Mouse (Mus musculus): ENCODE results near the gene Cbr2. TPM values are rescaled to one million over a fixed set of nuclear protein-coding genes. Genes with fewer than 3 reads are reported as not detected.

The Cbr2 gene
- polyA plus RNA-seq, 1 experiment from 2014 or later: 112 TPM

GRCm38 (mm10) chr11:120719242-120719641 lies 12.7 kb downstream of the Cbr2 start:
- Histone ChIP-seq H3K4me3 (replicated peaks; ENCODE audit: low read length) (no peak overlapping the region), H3K9me3 (replicated peaks; ENCODE audit: control insufficient read depth, low read length) (no peaks in the 10 kb centered on the region), H3K27ac (ENCODE audit: low read length) (no peak overlapping the region), H3K4me2 (ENCODE audit: low read depth, low read length) (no peak overlapping the region), H3K27me3 (ENCODE audit: control insufficient read depth, insufficient read depth, low read length) (no peaks in the 10 kb centered on the region), H3K9ac (ENCODE audit: low read length) (no peak overlapping the region), H3K36me3 (ENCODE audit: control insufficient read depth, insufficient read depth, low read length) (no peaks in the 10 kb centered on the region; the same call in 1 of the 2 replicates), H3K4me1 (ENCODE audit: control insufficient read depth, insufficient read depth, low read length) (peaks cover 16% of the 10 kb centered on the region)
- 89% methylated on average over 9 of the region's 9 CpGs for WGBS
- ATAC-seq (ENCODE audit: insufficient read depth, low FRiP score): no peak

DNA sequence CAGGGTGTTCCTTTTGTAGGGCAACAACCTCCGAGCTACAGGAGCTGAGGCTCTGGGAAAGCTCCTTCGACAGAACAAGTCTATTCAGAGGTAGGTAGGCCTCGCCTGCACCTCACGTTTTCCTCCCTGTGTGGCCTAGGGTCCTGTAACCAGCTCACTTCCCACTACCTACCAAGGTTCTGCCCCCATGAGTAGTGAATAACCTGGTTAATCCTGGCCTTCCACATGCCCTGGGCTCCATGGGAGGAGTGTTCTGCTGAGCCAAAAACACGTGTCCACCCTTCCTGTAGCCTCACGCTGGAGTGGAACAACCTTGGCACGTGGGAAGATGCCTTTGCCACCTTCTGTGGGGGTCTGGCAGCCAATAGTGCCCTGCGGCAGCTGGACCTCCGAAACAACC lies 16.8 kb downstream of the Cbr2 start:
- ATAC-seq (ENCODE audit: insufficient read depth, low FRiP score): no peak
- no peaks in the 10 kb centered on the region for H3K9me3 ChIP-seq (replicated peaks; ENCODE audit: control insufficient read depth, low read length)
- no peak overlapping the region for H3K4me3 ChIP-seq (replicated peaks; ENCODE audit: low read length)
- no peaks in the 10 kb centered on the region for H3K27me3 ChIP-seq (ENCODE audit: control insufficient read depth, insufficient read depth, low read length)
- H3K27ac ChIP-seq (ENCODE audit: low read length): no peak overlapping the region
- peaks cover 11% of the 10 kb centered on the region; the same call in 1 of the 2 replicates for H3K4me1 ChIP-seq (ENCODE audit: control insufficient read depth, insufficient read depth, low read length)
- H3K9ac ChIP-seq (ENCODE audit: low read length): peak overlapping the region; percentile 77; the same call in 1 of the 2 replicates
- 0 out of 2 replicates have a peak overlapping the region, but pooled peaks have one; percentile 79 for H3K4me2 ChIP-seq (ENCODE audit: low read depth, low read length)
- WGBS: 91% methylated on average over 9 of the region's 9 CpGs
- H3K36me3 ChIP-seq (ENCODE audit: control insufficient read depth, insufficient read depth, low read length): no peaks in the 10 kb centered on the region; the same call in 1 of the 2 replicates

- no peaks in the 10 kb centered on the region; the same call in 1 of the 2 replicates for H3K36me3 ChIP-seq (ENCODE audit: control insufficient read depth, insufficient read depth, low read length)
- 44% methylated on average over 10 of the region's 10 CpGs for WGBS
- no peak for ATAC-seq (ENCODE audit: insufficient read depth, low FRiP score)
- no peaks in the 10 kb centered on the region for H3K27me3 ChIP-seq (ENCODE audit: control insufficient read depth, insufficient read depth, low read length)
- peak overlapping the region; percentile 79 for H3K4me2 ChIP-seq (ENCODE audit: low read depth, low read length)
- peaks cover 16% of the 10 kb centered on the region for H3K4me1 ChIP-seq (ENCODE audit: control insufficient read depth, insufficient read depth, low read length)
- H3K9me3 ChIP-seq (replicated peaks; ENCODE audit: control insufficient read depth, low read length): no peaks in the 10 kb centered on the region
- peak overlapping the region; percentile 63 for H3K4me3 ChIP-seq (replicated peaks; ENCODE audit: low read length)
- peak overlapping the region; percentile 26; the same call in 1 of the 2 replicates for H3K27ac ChIP-seq (ENCODE audit: low read length)
- H3K9ac ChIP-seq (ENCODE audit: low read length): peak overlapping the region; percentile 77
Measured at GRCm38 (mm10) chr11:120714546-120714945, 17.4 kb downstream of the Cbr2 start.

DNA sequence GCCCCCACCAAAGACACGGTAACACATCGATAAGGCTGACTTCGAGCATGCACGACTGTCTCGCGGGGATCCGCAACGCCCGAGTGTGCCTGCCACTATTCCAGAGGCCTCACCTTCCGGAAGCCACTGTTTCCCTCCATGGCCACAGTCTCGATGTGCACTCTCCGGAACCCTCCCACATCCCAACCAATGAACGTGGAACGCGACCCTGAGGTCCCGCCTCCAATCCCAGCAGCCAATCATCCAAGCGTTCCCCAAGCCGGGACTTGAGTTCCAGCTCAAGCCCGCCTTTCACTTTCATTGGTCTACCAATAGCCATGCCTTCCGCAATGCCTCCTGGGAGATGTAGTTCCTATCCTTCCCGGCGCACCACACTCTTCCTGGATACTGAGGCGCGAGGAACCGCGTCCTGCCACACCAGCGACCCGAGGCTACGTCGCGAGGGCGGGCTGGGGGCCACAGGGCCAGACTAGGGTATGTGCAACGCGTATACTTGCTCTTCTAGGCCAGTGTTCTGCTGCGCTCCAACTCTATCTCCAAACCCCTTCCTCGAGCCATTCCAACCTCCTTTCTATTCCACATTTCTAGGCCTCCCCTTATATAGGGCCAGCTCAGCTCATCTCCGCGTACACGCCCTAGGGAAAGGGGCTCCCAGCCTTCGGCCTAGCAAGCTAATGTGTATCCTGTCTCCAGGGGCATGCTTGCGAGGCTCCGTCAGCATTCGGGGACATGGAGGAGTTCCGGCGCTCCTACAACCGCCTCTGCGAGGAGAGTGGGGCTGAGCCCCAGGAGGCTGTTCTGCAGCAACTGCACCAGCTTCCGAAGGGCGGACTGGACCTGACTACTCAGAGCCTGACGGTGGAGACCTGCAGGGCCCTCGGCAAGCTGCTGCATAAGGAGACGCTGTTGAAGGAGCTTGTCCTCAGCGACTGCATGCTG lies 18.1 kb downstream of the Cbr2 start, which contains the start of the genes Cenpx and Lrrc45:
Gene Cenpx, minus strand, starts transcription at position 159 of the 939 bp plus-strand sequence.
Gene Lrrc45, plus strand, starts transcription at position 346 of the 939 bp plus-strand sequence.
- WGBS: 2% methylated on average over 53 of the region's 53 CpGs

GRCm38 (mm10) chr11:120712771-120713568 lies 18.9 kb downstream of the Cbr2 start:
- peak; percentile 31 for ATAC-seq (ENCODE audit: insufficient read depth, low FRiP score)
- H3K4me1 ChIP-seq (ENCODE audit: control insufficient read depth, insufficient read depth, low read length): peaks cover 27% of the 10 kb centered on the region
- no peaks in the 10 kb centered on the region for H3K36me3 ChIP-seq (ENCODE audit: control insufficient read depth, insufficient read depth, low read length)
- no peaks in the 10 kb centered on the region for H3K9me3 ChIP-seq (replicated peaks; ENCODE audit: control insufficient read depth, low read length)
- H3K4me2 ChIP-seq (ENCODE audit: low read depth, low read length): peak overlapping the region; percentile 97
- H3K27ac ChIP-seq (ENCODE audit: low read length): peak overlapping the region; percentile 68
- no peaks in the 10 kb centered on the region for H3K27me3 ChIP-seq (ENCODE audit: control insufficient read depth, insufficient read depth, low read length)
- whole genome bisulfite sequencing: under 1% methylated on average over 38 of the region's 38 CpGs
- peak overlapping the region; percentile 63 for H3K4me3 ChIP-seq (replicated peaks; ENCODE audit: low read length)
- peak overlapping the region; percentile 75 for H3K9ac ChIP-seq (ENCODE audit: low read length)

More for the DNA sequence above, 18.1 kb downstream of the Cbr2 start, which contains the start of the genes Cenpx and Lrrc45:
- Histone ChIP-seq H3K4me1 (ENCODE audit: control insufficient read depth, insufficient read depth, low read length) (peaks cover 23% of the 10 kb centered on the region), H3K9ac (ENCODE audit: low read length) (peak within 1 kb of the TSS; percentile 77), H3K36me3 (ENCODE audit: control insufficient read depth, insufficient read depth, low read length) (no peaks in the 10 kb centered on the region; the same call in 1 of the 2 replicates), H3K27me3 (ENCODE audit: control insufficient read depth, insufficient read depth, low read length) (no peaks in the 10 kb centered on the region), H3K4me2 (ENCODE audit: low read depth, low read length) (peak within 1 kb of the TSS; percentile 97), H3K9me3 (replicated peaks; ENCODE audit: control insufficient read depth, low read length) (no peaks in the 10 kb centered on the region), H3K27ac (ENCODE audit: low read length) (peak within 1 kb of the TSS; percentile 68), H3K4me3 (replicated peaks; ENCODE audit: low read length) (peak within 1 kb of the TSS; percentile 63)
- ATAC-seq (ENCODE audit: insufficient read depth, low FRiP score): peak; percentile 94

DNA sequence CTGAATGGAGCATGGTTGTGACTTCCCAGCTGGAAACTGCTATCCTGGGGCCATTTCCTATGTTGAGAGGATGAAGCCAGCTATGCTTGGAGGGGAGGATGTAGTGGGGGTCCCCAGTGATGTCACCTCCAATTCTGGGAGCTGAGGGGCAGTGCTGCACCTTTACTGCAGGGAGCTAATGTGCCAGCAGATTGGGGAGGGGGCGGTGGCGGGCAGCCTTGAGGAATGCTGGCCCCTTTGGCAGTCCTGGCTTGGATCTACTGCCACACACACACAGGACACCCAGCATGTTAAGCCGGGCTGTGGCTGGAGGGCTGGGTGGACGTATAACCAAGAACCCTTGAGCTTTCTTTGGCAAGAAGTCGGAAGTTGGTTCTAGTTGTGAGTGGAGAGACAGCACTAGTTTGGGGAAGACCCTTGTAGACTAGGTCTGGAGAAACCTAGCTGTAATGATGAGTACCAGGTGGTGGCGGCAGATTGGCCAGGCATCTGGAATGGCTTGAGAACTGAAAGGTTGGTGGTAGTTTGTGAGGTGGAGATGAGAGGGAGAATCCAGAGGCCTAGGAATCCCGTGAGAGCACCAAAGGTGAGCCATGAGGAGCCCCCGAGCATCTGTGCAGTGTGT lies 19.8 kb downstream of the Cbr2 start:
- Histone ChIP-seq H3K9me3 (replicated peaks; ENCODE audit: control insufficient read depth, low read length) (no peaks in the 10 kb centered on the region), H3K27ac (ENCODE audit: low read length) (no peak overlapping the region), H3K4me2 (ENCODE audit: low read depth, low read length) (peak overlapping the region; percentile 97; the same call in 1 of the 2 replicates), H3K4me3 (replicated peaks; ENCODE audit: low read length) (peak overlapping the region; percentile 63), H3K4me1 (ENCODE audit: control insufficient read depth, insufficient read depth, low read length) (peaks cover 33% of the 10 kb centered on the region), H3K9ac (ENCODE audit: low read length) (peak overlapping the region; percentile 52; the same call in 1 of the 2 replicates), H3K36me3 (ENCODE audit: control insufficient read depth, insufficient read depth, low read length) (no peaks in the 10 kb centered on the region), H3K27me3 (ENCODE audit: control insufficient read depth, insufficient read depth, low read length) (no peaks in the 10 kb centered on the region)
- no peak for ATAC-seq (ENCODE audit: insufficient read depth, low FRiP score)
- WGBS: 66% methylated on average over 8 of the region's 8 CpGs

GRCm38 (mm10) chr11:120710672-120711071 lies 21.2 kb downstream of the Cbr2 start:
- Histone ChIP-seq H3K9me3 (replicated peaks; ENCODE audit: control insufficient read depth, low read length) (no peaks in the 10 kb centered on the region), H3K36me3 (ENCODE audit: control insufficient read depth, insufficient read depth, low read length) (no peaks in the 10 kb centered on the region), H3K9ac (ENCODE audit: low read length) (no peak overlapping the region), H3K27ac (ENCODE audit: low read length) (no peak overlapping the region), H3K4me1 (ENCODE audit: control insufficient read depth, insufficient read depth, low read length) (peaks cover 38% of the 10 kb centered on the region), H3K4me3 (replicated peaks; ENCODE audit: low read length) (no peak overlapping the region), H3K27me3 (ENCODE audit: control insufficient read depth, insufficient read depth, low read length) (no peaks in the 10 kb centered on the region), H3K4me2 (ENCODE audit: low read depth, low read length) (no peak overlapping the region)
- ATAC-seq (ENCODE audit: insufficient read depth, low FRiP score): no peak
- WGBS: 55% methylated on average over 5 of the region's 5 CpGs

DNA sequence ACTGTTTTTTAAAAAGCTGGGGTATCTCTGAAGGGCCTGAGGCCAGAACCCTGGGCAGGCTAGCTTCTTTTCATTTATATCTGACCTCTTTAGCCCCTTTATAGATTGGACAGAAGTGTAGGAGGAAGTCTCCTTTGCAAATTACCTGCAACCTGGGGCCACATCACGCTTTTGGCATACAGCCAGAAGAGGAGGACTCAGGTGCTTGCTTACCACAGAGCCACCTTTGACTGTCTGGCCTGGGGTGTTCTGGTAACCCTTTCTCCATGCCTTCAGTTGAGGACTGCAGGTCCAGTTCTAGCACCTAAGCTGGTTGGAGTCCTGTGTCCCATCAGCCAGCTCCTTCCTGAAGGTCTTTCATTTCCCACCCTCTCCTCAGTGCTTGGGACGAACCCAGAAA lies 22.4 kb downstream of the Cbr2 start:
- peak overlapping the region; percentile 61 for H3K27ac ChIP-seq (ENCODE audit: low read length)
- H3K27me3 ChIP-seq (ENCODE audit: control insufficient read depth, insufficient read depth, low read length): no peaks in the 10 kb centered on the region
- no peaks in the 10 kb centered on the region for H3K36me3 ChIP-seq (ENCODE audit: control insufficient read depth, insufficient read depth, low read length)
- ATAC-seq (ENCODE audit: insufficient read depth, low FRiP score): no peak
- no peak overlapping the region; the same call in 1 of the 2 replicates for H3K9ac ChIP-seq (ENCODE audit: low read length)
- H3K4me2 ChIP-seq (ENCODE audit: low read depth, low read length): no peak overlapping the region
- WGBS: 73% methylated on average over 2 of the region's 2 CpGs
- H3K4me3 ChIP-seq (replicated peaks; ENCODE audit: low read length): no peak overlapping the region
- no peaks in the 10 kb centered on the region for H3K9me3 ChIP-seq (replicated peaks; ENCODE audit: control insufficient read depth, low read length)
- peaks cover 39% of the 10 kb centered on the region for H3K4me1 ChIP-seq (ENCODE audit: control insufficient read depth, insufficient read depth, low read length)
